ENCODE assay signal across 11 mouse cellular contexts in genomic region chr10:116740073-116740472, GRCm38 (mm10).
A peak's percentile ranks its signal among the peaks of the same experiment; 100 is the strongest.
DNase-seq lines count a peak whose midpoint lies in the region; ATAC-seq and TF ChIP-seq lines count a peak whose summit lies in the region.
"Had no signal": no experiment of that assay in that cellular context is flagged by ENCODE, and none has a peak within 500 bp of the region (broad histone marks: within the 10 kb centered on the region; RNA-seq: fewer than 3 reads in every experiment).

No protein-coding gene starts in this region.

- no peaks in the 10 kb centered on the region for H3K27me3 ChIP-seq in hindbrain, embryonic 12.5 days
- H3K27me3 ChIP-seq in hindbrain, embryonic 16.5 days (replicated peaks; ENCODE audit: control insufficient read depth, insufficient read depth, low read length), result no peaks in the 10 kb centered on the region
- no peaks in the 10 kb centered on the region for H3K27me3 ChIP-seq in embryonic facial prominence, embryonic 13.5 days
- H3K27me3 ChIP-seq in cerebellum, adult 2 months (ENCODE audit: control insufficient read depth, insufficient read depth, low read length), result no peaks in the 10 kb centered on the region

- intact Hi-C loops in left cerebral cortex, postnatal 36 days (cut with DNase I), result no loop called here

- TF ChIP-seq CTCF in cerebellum, adult 2 months (IDR thresholded peaks at IDR 0.05; ENCODE audit: borderline replicate concordance, insufficient read depth, low read depth, low read length), result no peak

- H3K4me3 ChIP-seq in hindbrain, embryonic 12.5 days, result no peak overlapping the region
- H3K4me3 ChIP-seq in hindbrain, embryonic 16.5 days (ENCODE audit: low read length), result no peak overlapping the region
- H3K4me3 ChIP-seq in embryonic facial prominence, embryonic 13.5 days, result no peak overlapping the region
- H3K4me3 ChIP-seq in cerebellum, adult 2 months (replicated peaks; ENCODE audit: insufficient read depth, low read depth, low read length), result no peak overlapping the region

- no peak overlapping the region for H3K4me2 ChIP-seq in hindbrain, embryonic 12.5 days (replicated peaks)
- H3K4me2 ChIP-seq in hindbrain, embryonic 16.5 days (ENCODE audit: low read length), result no peak overlapping the region
- no peak overlapping the region for H3K4me2 ChIP-seq in embryonic facial prominence, embryonic 13.5 days
- H3K4me2 ChIP-seq: lung, embryonic 14.5 days had no signal

- no peaks in the 10 kb centered on the region for H3K9me3 ChIP-seq in hindbrain, embryonic 12.5 days (replicated peaks)
- H3K9me3 ChIP-seq in hindbrain, embryonic 16.5 days (ENCODE audit: control insufficient read depth, low read length), result no peaks in the 10 kb centered on the region
- H3K9me3 ChIP-seq in embryonic facial prominence, embryonic 13.5 days, result no peaks in the 10 kb centered on the region

- no peak overlapping the region for H3K9ac ChIP-seq in hindbrain, embryonic 12.5 days
- no peak overlapping the region for H3K9ac ChIP-seq in hindbrain, embryonic 16.5 days (ENCODE audit: low read depth, low read length)
- 0 out of 2 replicates have a peak overlapping the region, but pooled peaks have one; percentile 36 for H3K9ac ChIP-seq in embryonic facial prominence, embryonic 13.5 days
- H3K9ac ChIP-seq: lung, embryonic 14.5 days had no signal

- peak; percentile 96 for DNase-seq in NIH3T3 (ENCODE audit: low read depth)
- peak; percentile 23 to 36 for DNase-seq in left cerebral cortex, postnatal 36 days (ENCODE audit: low spot score in 2 of 2)
- no peak for DNase-seq in ovary, postnatal 10 days (ENCODE audit: low spot score)
- no peak for DNase-seq in cerebellum, adult 2 months
- DNase-seq: adrenal gland, adult 8-10 months; gastrocnemius, postnatal 25 days; lung, embryonic 14.5 days; thymus, postnatal 14 days had no signal

- 0 out of 2 replicates have a peak, but pooled peaks cover 6% of the 10 kb centered on the region for H3K4me1 ChIP-seq in hindbrain, embryonic 12.5 days
- H3K4me1 ChIP-seq in hindbrain, embryonic 16.5 days (ENCODE audit: control insufficient read depth, insufficient read depth, low read depth, low read length), result no peaks in the 10 kb centered on the region
- peaks cover 38% of the 10 kb centered on the region for H3K4me1 ChIP-seq in embryonic facial prominence, embryonic 13.5 days
- peaks cover 10% of the 10 kb centered on the region for H3K4me1 ChIP-seq in cerebellum, adult 2 months (ENCODE audit: control insufficient read depth, insufficient read depth, low read length)

- TF ChIP-seq POLR2A in cerebellum, adult 2 months (IDR thresholded peaks at IDR 0.05; ENCODE audit: borderline replicate concordance, insufficient read depth, low read length), result no peak

- ATAC-seq in hindbrain, embryonic 12.5 days (ENCODE audit: low FRiP score), result no peak
- ATAC-seq in hindbrain, embryonic 16.5 days, result no peak
- no peak for ATAC-seq in embryonic facial prominence, embryonic 13.5 days (ENCODE audit: insufficient number of reproducible peaks, insufficient read depth, low FRiP score, low TSS enrichment, low read depth)

- 77% methylated on average over 7 of the region's 7 CpGs for WGBS in hindbrain, embryonic 12.5 days
- 82% methylated on average over 7 of the region's 7 CpGs for WGBS in hindbrain, embryonic 16.5 days
- 32% methylated on average over 7 of the region's 7 CpGs for WGBS in embryonic facial prominence, embryonic 13.5 days
- WGBS in cerebellum, adult 2 months, result 67% methylated on average over 7 of the region's 7 CpGs

- no peaks in the 10 kb centered on the region for H3K36me3 ChIP-seq in hindbrain, embryonic 12.5 days
- no peaks in the 10 kb centered on the region for H3K36me3 ChIP-seq in hindbrain, embryonic 16.5 days (ENCODE audit: control insufficient read depth, insufficient read depth, low read length)
- no peaks in the 10 kb centered on the region for H3K36me3 ChIP-seq in embryonic facial prominence, embryonic 13.5 days

- H3K27ac ChIP-seq in hindbrain, embryonic 12.5 days, result peak overlapping the region; percentile 5; the same call in 1 of the 2 replicates
- no peak overlapping the region for H3K27ac ChIP-seq in hindbrain, embryonic 16.5 days (ENCODE audit: low read depth, low read length)
- H3K27ac ChIP-seq in embryonic facial prominence, embryonic 13.5 days, result peak overlapping the region; percentile 88
- H3K27ac ChIP-seq in cerebellum, adult 2 months (ENCODE audit: insufficient read depth, low read length), result no peak overlapping the region

Comparison
In these comparisons a context has a peak if more than half of its experiments do, and no peak if none do; other contexts are left out.
1. H3K27ac ChIP-seq: peak in hindbrain, embryonic 12.5 days (single experiment) and embryonic facial prominence, embryonic 13.5 days (single experiment); none in hindbrain, embryonic 16.5 days (single experiment) and cerebellum, adult 2 months (single experiment).
2. DNase-seq: peak in NIH3T3 (single experiment) and left cerebral cortex, postnatal 36 days (2 of 2); none in ovary, postnatal 10 days (single experiment) and cerebellum, adult 2 months (0 of 2).